Mouse (Mus musculus): ENCODE results near the gene Adarb2.

- no peak for TF ChIP-seq GATA1 (IDR thresholded peaks at IDR 0.05; ENCODE audit: borderline replicate concordance, low read length)
- no peak for TF ChIP-seq FLI1 (IDR thresholded peaks at IDR 0.05; ENCODE audit: low read length)
These were observed 131.2 kb downstream of the Adarb2 start for GRCm38 (mm10) chr13:8333589-8334455.
